Mouse (Mus musculus) bone marrow macrophage, adult 2 months (primary cell): ENCODE data around the gene Tenm3.

Source experiments
- CTCF ChIP-seq: IDR thresholded peaks from 2 replicates; pipeline ENCODE4 v1.5.1; 2012; ENCODE audit warnings: low read depth, mild to moderate bottlenecking, low read length, moderate library complexity
- POLR2A ChIP-seq: IDR thresholded peaks from 2 replicates; pipeline ENCODE4 v1.6.1; 2012; ENCODE audit warnings: mild to moderate bottlenecking, low read depth, low read length, borderline replicate concordance

DNA sequence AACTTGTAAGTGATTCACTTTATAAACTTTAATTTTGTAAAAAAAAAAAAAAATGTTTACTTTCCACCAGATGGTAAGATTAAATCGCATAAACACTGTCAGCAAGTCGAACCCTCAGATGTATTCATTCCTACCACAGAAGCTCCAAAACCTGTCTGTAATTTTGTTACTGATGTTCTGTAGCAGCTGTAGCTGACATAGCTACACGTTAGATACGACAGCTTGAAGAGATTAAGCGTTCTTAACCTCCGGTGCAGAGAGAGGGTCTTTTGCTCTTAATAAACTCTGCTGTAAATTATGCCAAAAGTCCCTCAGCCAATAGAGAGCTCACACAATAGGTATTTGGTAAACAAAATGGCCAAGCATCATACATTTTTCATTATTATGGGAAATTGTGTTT, 23.8 kb downstream of the Tenm3 start:
- TF ChIP-seq CTCF (no peak), POLR2A (no peak)
